Mouse (Mus musculus) layer of hippocampus, postnatal 14 days (tissue): ENCODE data around the gene Golga4. TPM values are rescaled to one million over a fixed set of nuclear protein-coding genes. Genes with fewer than 3 reads are reported as not detected.
A peak's percentile ranks its signal among the peaks of the same experiment; 100 is the strongest.

ENCODE experiments used
- DNase-seq, 2 experiments: peaks; one replicate each; pipeline ENCODE4 v3.0.0; 2021 to 2022; ENCODE audit warnings: low spot score in 2 of 2, mixed read lengths in 1 of 2
- total RNA-seq, 2 experiments: library from RNA; stranded (reverse); gene quantifications; 2 replicates each; pipeline ENCODE4 v1.2.3; 2021

Gene Golga4
- total RNA-seq, 2 experiments from 2014 or later = 75.6 to 80.6 TPM

DNA sequence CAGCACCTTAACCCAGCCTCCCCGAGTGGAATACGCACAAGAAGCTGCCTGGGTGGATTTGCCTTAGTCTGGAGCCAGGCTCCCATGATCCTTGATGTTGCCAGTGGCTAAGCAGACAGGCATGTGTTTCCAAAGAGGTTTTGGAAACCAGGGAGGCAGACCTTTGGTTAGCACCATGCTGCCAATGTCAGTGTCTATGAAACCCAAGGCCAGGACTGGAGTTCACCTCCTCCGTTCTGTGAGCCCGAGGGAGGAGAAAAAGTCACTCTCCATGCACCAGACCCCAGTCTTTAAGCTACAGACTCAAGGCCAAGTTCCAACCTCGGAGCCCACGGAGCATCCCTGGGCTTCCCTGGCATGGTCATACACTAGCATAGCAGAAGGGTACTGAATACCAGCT is 115.6 kb downstream of the Golga4 start:
- no peak for DNase-seq

DNA sequence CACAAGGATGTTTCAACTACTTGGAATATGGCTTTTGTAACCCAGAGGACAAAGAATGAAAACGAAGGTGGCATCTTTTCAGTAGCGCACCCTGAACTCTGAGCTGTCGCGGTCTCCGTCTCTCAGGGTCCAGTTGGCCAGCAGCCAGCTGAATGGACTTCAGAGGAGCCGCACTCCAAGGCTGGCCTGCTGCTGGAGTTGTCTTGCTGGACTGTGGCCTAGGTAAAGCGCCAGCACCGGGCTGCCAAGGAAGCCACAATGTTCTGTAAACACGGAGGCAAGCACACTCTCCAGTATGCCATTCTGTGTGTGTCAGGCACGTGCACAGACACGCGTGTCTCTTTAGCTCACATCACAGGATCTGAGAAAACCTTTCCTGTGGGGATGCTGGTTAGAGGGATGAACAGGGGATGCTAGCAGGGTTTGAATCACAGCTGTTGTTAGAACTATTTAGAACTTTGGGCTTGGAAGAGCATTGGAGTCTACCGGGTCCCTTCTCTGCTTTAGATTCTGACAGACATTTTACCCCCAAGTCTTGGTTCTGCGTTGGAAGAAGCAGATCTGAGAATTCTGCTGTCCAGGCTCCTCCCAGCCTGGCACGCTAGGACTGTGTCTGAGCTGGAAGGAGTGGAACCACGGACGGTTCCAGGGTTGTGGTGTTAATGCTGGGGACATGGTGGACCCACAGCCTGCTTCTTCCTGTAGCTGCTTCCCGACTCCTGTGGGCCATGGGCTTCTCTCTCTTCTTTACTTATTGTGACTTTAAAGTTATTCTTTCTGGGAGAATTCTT is 116.5 kb downstream of the Golga4 start:
- peak; percentile 29 to 56 for DNase-seq

DNA sequence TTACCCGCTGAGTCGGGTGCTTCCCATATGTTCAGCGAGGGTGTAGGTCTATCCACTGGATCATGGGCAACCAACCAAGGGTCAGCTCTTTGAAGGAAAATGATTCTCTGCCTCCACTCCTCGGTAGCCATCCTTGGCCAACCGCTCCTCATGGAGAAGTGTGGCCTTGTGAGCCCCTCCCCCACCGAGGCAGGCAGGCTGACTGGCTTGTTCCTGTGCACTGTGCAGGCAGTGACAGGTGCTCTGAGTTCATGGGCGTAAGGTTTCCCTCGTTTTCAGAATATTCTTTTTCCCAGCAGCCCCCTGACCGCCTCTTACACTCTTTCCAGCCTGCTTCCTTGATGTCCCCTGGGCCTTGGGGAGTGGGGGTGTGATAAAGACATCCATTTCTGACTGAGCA is 117.4 kb downstream of the Golga4 start:
- DNase-seq = no peak

DNA sequence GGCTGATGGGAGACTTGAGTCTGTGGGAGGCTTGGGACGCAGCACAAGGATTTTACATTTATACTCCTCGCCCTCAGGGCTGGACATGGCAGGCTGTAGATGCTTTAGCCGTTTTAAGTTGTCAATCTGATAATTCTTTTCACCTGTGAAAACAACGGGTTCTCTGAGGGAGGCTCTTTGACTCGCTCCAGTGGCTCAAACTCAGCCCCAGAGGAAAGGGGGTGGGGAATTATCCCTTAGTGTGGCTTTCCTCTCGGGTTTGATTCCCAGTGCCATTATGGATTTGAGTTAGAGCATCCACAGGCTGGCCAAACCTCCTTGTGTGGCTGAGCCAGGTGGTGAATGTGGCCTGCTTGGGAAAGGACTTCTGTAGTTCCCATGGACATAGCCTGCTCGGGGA is 118.1 kb downstream of the Golga4 start:
- no peak for DNase-seq

DNA sequence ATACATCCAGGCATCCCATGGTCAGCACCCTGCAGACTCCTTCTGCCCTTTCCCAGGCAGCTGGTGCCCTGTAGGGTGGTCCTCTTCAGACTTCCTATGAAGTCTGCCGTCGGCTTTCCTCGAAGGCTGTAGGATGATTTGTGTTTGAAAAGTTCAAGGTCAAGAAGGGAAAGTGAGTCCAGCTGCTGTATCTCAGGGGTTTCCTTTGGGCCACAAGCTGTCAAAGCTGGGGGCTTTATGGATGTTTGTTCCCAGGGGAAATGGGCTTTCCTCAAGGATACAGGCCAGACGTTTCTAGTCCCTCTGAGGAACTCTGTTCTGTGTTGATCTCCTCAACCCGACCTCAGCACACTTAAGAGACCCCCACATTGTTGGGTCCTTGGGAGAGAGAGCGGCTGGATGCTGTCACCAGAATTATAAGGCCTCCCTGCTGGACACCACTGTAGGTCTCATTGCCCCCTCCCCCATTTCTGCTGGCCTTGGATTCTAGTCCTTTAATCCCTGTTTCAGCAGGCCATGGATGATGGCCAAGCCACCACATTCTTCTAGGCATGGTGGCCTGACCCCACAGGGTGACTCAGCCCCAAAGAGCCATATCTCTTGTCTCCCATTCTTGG is 123.8 kb downstream of the Golga4 start:
- DNase-seq = no peak

Other genes with a start within 250 kb of the Golga4 start
- gene Eomes, start 28.1 kb upstream of the Golga4 start, total RNA-seq = 1 to 10 TPM; 3.1 to 3.5 TPM
- gene Itga9, start 100.4 kb downstream of the Golga4 start, total RNA-seq = 10 to 100 TPM in 1 of 2 experiments, 1 to 10 TPM in 1; 6.1 to 11.2 TPM